Mouse (Mus musculus) midbrain, embryonic 14.5 days (tissue): ENCODE results near the gene Nrip1. TPM values are rescaled to one million over a fixed set of nuclear protein-coding genes. Genes with fewer than 3 reads are reported as not detected.

ENCODE experiments used
- ATAC-seq: fragments of 200-750 bp; cut with Nextera tagmentation; 2 replicates; pipeline ENCODE4 v1.8.0; 2017; ENCODE audit warnings: moderate number of reproducible peaks, moderate library complexity; ENCODE audit not compliant: low FRiP score, low TSS enrichment
- DNase-seq: peaks from one replicate; pipeline ENCODE4 v3.0.0-alpha.2; 2015
- H3K27ac ChIP-seq: fragments of 300-500 bp; sonication (generic); replicated peaks from 2 replicates; pipeline ENCODE4 v1.5.1; 2014; ENCODE audit warnings: mild to moderate bottlenecking, low read depth, low read length, moderate library complexity
- H3K27me3 ChIP-seq: fragments of 300-500 bp; sonication (generic); 2 replicates; pipeline ENCODE4 v1.6.1; 2014; ENCODE audit warnings: low read length, control low read depth, mixed read lengths; ENCODE audit not compliant: control insufficient read depth, insufficient read depth
- H3K36me3 ChIP-seq: fragments of 300-500 bp; sonication (generic); 2 replicates; pipeline ENCODE4 v1.6.1; 2014; ENCODE audit warnings: low read length, control low read depth; ENCODE audit not compliant: control insufficient read depth, insufficient read depth
- H3K4me1 ChIP-seq: fragments of 300-500 bp; sonication (generic); 2 replicates; pipeline ENCODE4 v1.6.1; 2014; ENCODE audit warnings: mild to moderate bottlenecking, antibody characterized with exemption, low read length, control low read depth; ENCODE audit not compliant: control insufficient read depth, insufficient read depth
- H3K4me2 ChIP-seq: fragments of 300-500 bp; sonication (generic); 2 replicates; pipeline ENCODE4 v1.6.1; 2014; ENCODE audit warnings: mild to moderate bottlenecking, low read length, moderate library complexity
- H3K4me3 ChIP-seq: fragments of 300-500 bp; sonication (generic); replicated peaks from 2 replicates; pipeline ENCODE4 v1.5.1; 2014; ENCODE audit warnings: low read depth, low read length
- H3K9ac ChIP-seq: fragments of 300-500 bp; sonication (generic); replicated peaks from 2 replicates; pipeline ENCODE4 v1.6.1; 2014; ENCODE audit warnings: mild to moderate bottlenecking, low read length, moderate library complexity
- H3K9me3 ChIP-seq: fragments of 300-500 bp; sonication (generic); 2 replicates; pipeline ENCODE4 v1.6.1; 2016; ENCODE audit warnings: low read length, control low read depth, mixed read lengths; ENCODE audit not compliant: control insufficient read depth
- WGBS: fragments of 180-500 bp; shearing (Covaris S2); extraction: QIAGEN DNeasy Blood & Tissue Kit; methylation state at CpG from one replicate; pipeline ENCODE4 v1.1.7; 2014; 5-methylcytosine and 5-hydroxymethylcytosine counted together
- polyA plus RNA-seq: library from polyadenylated mRNA; unstranded; fragments of >200 nt; fragmentation: Nextera tagmentation; extraction: Ambion mirVana; gene quantifications from 2 replicates; pipeline ENCODE4 v1.2.1, GENCODE M21; 2014

The Nrip1 gene
- polyA plus RNA-seq, 1 experiment from 2014 or later: 34.7 TPM

- H3K4me3 ChIP-seq: no peak overlapping the region
- 92% methylated on average over 9 of the region's 9 CpGs for WGBS
- no peaks in the 10 kb centered on the region for H3K36me3 ChIP-seq
- DNase-seq (no peak), ATAC-seq (no peak)
- no peaks in the 10 kb centered on the region for H3K27me3 ChIP-seq
- H3K4me1 ChIP-seq: peaks cover 24% of the 10 kb centered on the region
- no peak overlapping the region for H3K4me2 ChIP-seq
- H3K27ac ChIP-seq: no peak overlapping the region
- no peaks in the 10 kb centered on the region for H3K9me3 ChIP-seq
- no peak overlapping the region for H3K9ac ChIP-seq
These were observed 4.4 kb downstream of the Nrip1 start for GRCm38 (mm10) chr16:76369236-76369635.

- no peak for ATAC-seq
These were observed 6.2 kb downstream of the Nrip1 start for GRCm38 (mm10) chr16:76367261-76367908.

GRCm38 (mm10) chr16:76365790-76366406 lies 7.7 kb downstream of the Nrip1 start:
- ATAC-seq (no peak), DNase-seq (no peak)
- H3K36me3 ChIP-seq: no peaks in the 10 kb centered on the region
- H3K27ac ChIP-seq: no peak overlapping the region
- H3K4me1 ChIP-seq: peaks cover 17% of the 10 kb centered on the region
- no peak overlapping the region for H3K9ac ChIP-seq
- WGBS: 74% methylated on average over 17 of the region's 17 CpGs
- H3K4me2 ChIP-seq: no peak overlapping the region
- H3K9me3 ChIP-seq: no peaks in the 10 kb centered on the region
- no peak overlapping the region for H3K4me3 ChIP-seq
- no peaks in the 10 kb centered on the region for H3K27me3 ChIP-seq

More at GRCm38 (mm10) chr16:76367261-76367908, 6.2 kb downstream of the Nrip1 start:
- H3K4me1 ChIP-seq: peaks cover 24% of the 10 kb centered on the region
- 91% methylated on average over 12 of the region's 12 CpGs for WGBS
- no peaks in the 10 kb centered on the region for H3K27me3 ChIP-seq
- DNase-seq: no peak
- H3K4me2 ChIP-seq: no peak overlapping the region
- H3K27ac ChIP-seq: no peak overlapping the region
- no peak overlapping the region for H3K9ac ChIP-seq
- H3K9me3 ChIP-seq: no peaks in the 10 kb centered on the region
- no peaks in the 10 kb centered on the region for H3K36me3 ChIP-seq
- H3K4me3 ChIP-seq: no peak overlapping the region

GRCm38 (mm10) chr16:76365237-76365636 lies 8.4 kb downstream of the Nrip1 start:
- Histone ChIP-seq H3K4me1 (peaks cover 13% of the 10 kb centered on the region; the same call in 1 of the 2 replicates), H3K27ac (no peak overlapping the region), H3K9me3 (no peaks in the 10 kb centered on the region), H3K36me3 (no peaks in the 10 kb centered on the region), H3K27me3 (no peaks in the 10 kb centered on the region), H3K4me2 (no peak overlapping the region), H3K9ac (no peak overlapping the region), H3K4me3 (no peak overlapping the region)
- WGBS: 60% methylated on average over 10 of the region's 10 CpGs
- ATAC-seq (no peak), DNase-seq (peak; percentile 40)

GRCm38 (mm10) chr16:76363641-76364040 lies 10.0 kb downstream of the Nrip1 start:
- no peaks in the 10 kb centered on the region for H3K9me3 ChIP-seq
- 95% methylated on average over 3 of the region's 3 CpGs for WGBS
- H3K4me3 ChIP-seq: no peak overlapping the region
- H3K27me3 ChIP-seq: no peaks in the 10 kb centered on the region
- no peak overlapping the region for H3K4me2 ChIP-seq
- no peak for DNase-seq
- H3K9ac ChIP-seq: no peak overlapping the region
- no peak overlapping the region for H3K27ac ChIP-seq
- H3K4me1 ChIP-seq: peaks cover 6% of the 10 kb centered on the region; the same call in 1 of the 2 replicates
- no peaks in the 10 kb centered on the region for H3K36me3 ChIP-seq
- ATAC-seq: no peak

- ATAC-seq: no peak
- WGBS: 97% methylated on average over 12 of the region's 12 CpGs
These were observed 10.6 kb downstream of the Nrip1 start for GRCm38 (mm10) chr16:76362982-76363381.

DNA sequence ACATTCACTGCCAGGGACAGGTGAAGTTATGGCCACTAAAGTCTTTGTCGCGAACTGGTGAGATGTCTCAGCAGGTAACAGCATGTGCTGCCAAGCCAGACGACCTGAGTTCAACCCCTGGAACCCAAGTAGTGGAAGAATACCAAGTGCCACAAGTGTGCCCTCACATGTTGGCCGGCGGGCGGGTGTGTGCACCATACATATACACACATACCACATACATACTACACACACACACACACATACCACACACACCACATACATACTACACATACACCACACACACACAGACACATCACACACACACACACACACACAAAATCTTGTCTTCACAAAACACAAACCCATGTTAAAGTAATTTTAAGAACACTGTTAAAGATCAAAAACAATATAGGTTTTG lies 13.2 kb downstream of the Nrip1 start:
- H3K4me2 ChIP-seq: no peak overlapping the region
- H3K36me3 ChIP-seq: no peaks in the 10 kb centered on the region
- ATAC-seq: no peak
- H3K27ac ChIP-seq: no peak overlapping the region
- H3K27me3 ChIP-seq: no peaks in the 10 kb centered on the region
- H3K9ac ChIP-seq: no peak overlapping the region
- H3K4me3 ChIP-seq: no peak overlapping the region
- no peak for DNase-seq
- WGBS: 94% methylated on average over 6 of the region's 6 CpGs
- H3K4me1 ChIP-seq: peaks cover 6% of the 10 kb centered on the region; the same call in 1 of the 2 replicates
- no peaks in the 10 kb centered on the region for H3K9me3 ChIP-seq

More at GRCm38 (mm10) chr16:76362982-76363381, 10.6 kb downstream of the Nrip1 start:
- Histone ChIP-seq H3K4me2 (no peak overlapping the region), H3K36me3 (no peaks in the 10 kb centered on the region), H3K4me3 (no peak overlapping the region), H3K9me3 (no peaks in the 10 kb centered on the region), H3K4me1 (peaks cover 6% of the 10 kb centered on the region; the same call in 1 of the 2 replicates), H3K9ac (no peak overlapping the region), H3K27ac (no peak overlapping the region), H3K27me3 (no peaks in the 10 kb centered on the region)
- no peak for DNase-seq

DNA sequence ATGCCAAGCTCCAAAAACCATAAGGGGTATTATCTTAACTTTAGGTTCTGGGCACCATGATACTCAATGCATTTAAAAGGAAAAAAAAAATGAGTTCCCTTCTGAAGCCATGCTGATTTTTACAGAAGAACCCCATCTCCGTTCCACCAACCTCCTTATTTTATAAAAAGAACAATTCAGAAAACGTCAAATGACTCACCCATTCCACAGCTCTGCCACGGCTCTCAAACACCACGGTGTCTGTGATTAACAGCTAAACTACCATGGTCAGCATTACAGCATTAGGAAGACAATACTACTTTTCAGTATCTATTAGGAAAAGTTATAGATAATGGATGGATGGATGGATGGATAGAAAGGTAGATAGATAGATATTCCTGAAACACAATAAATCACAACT lies 14.9 kb downstream of the Nrip1 start:
- no peaks in the 10 kb centered on the region for H3K36me3 ChIP-seq
- H3K9me3 ChIP-seq: no peaks in the 10 kb centered on the region
- no peaks in the 10 kb centered on the region for H3K4me1 ChIP-seq
- ATAC-seq: no peak
- H3K27me3 ChIP-seq: no peaks in the 10 kb centered on the region
- DNase-seq: no peak
- WGBS: 77% methylated on average over 4 of the region's 4 CpGs
- no peak overlapping the region for H3K27ac ChIP-seq
- H3K4me3 ChIP-seq: no peak overlapping the region
- H3K9ac ChIP-seq: no peak overlapping the region
- H3K4me2 ChIP-seq: no peak overlapping the region
